Mouse (Mus musculus): Measurements from ENCODE around the gene Mgat4e.

Gene Mgat4e

GRCm38 (mm10) chr1:134549632-134550132 is at the start of gene Mgat4e:
TSS of gene Mgat4e (minus strand) at chr1:134549682.
- in situ Hi-C loops (cut with MboI; ENCODE audit: low sequenced_read_pairs) = no loop called here

GRCm38 (mm10) chr1:134597339-134598054 is 48.0 kb upstream of the Mgat4e start:
- in situ Hi-C loops (cut with MboI; ENCODE audit: low sequenced_read_pairs) = no loop called here

- in situ Hi-C loops (cut with MboI; ENCODE audit: low sequenced_read_pairs) = no loop called here
Measured at GRCm38 (mm10) chr1:134591773-134592172, 42.3 kb upstream of the Mgat4e start.

- in situ Hi-C loops (cut with MboI; ENCODE audit: low sequenced_read_pairs) = no loop called here
Measured at GRCm38 (mm10) chr1:134589676-134590075, 40.2 kb upstream of the Mgat4e start.

GRCm38 (mm10) chr1:134583560-134583959 is 34.1 kb upstream of the Mgat4e start:
- in situ Hi-C loops (cut with MboI; ENCODE audit: low sequenced_read_pairs) = no loop called here

GRCm38 (mm10) chr1:134580796-134581195 is 31.3 kb upstream of the Mgat4e start:
- in situ Hi-C loops (cut with MboI; ENCODE audit: low sequenced_read_pairs) = no loop called here

GRCm38 (mm10) chr1:134577384-134578120 is 28.1 kb upstream of the Mgat4e start:
- in situ Hi-C loops (cut with MboI; ENCODE audit: low sequenced_read_pairs) = no loop called here

GRCm38 (mm10) chr1:134573932-134574315 is 24.4 kb upstream of the Mgat4e start:
- in situ Hi-C loops (cut with MboI; ENCODE audit: low sequenced_read_pairs) = no loop called here

GRCm38 (mm10) chr1:134573300-134573931 is 23.9 kb upstream of the Mgat4e start:
- in situ Hi-C loops (cut with MboI; ENCODE audit: low sequenced_read_pairs) = no loop called here

- in situ Hi-C loops (cut with MboI; ENCODE audit: low sequenced_read_pairs) = no loop called here
Measured at GRCm38 (mm10) chr1:134570631-134571030, 21.1 kb upstream of the Mgat4e start.

GRCm38 (mm10) chr1:134570171-134570570 is 20.7 kb upstream of the Mgat4e start:
- in situ Hi-C loops (cut with MboI; ENCODE audit: low sequenced_read_pairs) = no loop called here

- in situ Hi-C loops (cut with MboI; ENCODE audit: low sequenced_read_pairs) = no loop called here
Measured at GRCm38 (mm10) chr1:134567511-134567910, 18.0 kb upstream of the Mgat4e start.

GRCm38 (mm10) chr1:134563726-134564125 is 14.2 kb upstream of the Mgat4e start:
- in situ Hi-C loops (cut with MboI; ENCODE audit: low sequenced_read_pairs) = no loop called here

GRCm38 (mm10) chr1:134562457-134562856 is 13.0 kb upstream of the Mgat4e start:
- in situ Hi-C loops (cut with MboI; ENCODE audit: low sequenced_read_pairs) = no loop called here

- in situ Hi-C loops (cut with MboI; ENCODE audit: low sequenced_read_pairs) = no loop called here
Measured at GRCm38 (mm10) chr1:134561770-134562143, 12.3 kb upstream of the Mgat4e start.

- in situ Hi-C loops (cut with MboI; ENCODE audit: low sequenced_read_pairs) = no loop called here
Measured at GRCm38 (mm10) chr1:134560801-134561769, 11.6 kb upstream of the Mgat4e start.

- in situ Hi-C loops (cut with MboI; ENCODE audit: low sequenced_read_pairs) = no loop called here
Measured at GRCm38 (mm10) chr1:134560396-134560795, 10.9 kb upstream of the Mgat4e start.

GRCm38 (mm10) chr1:134559976-134560375 is 10.5 kb upstream of the Mgat4e start, which contains the start of gene Kdm5b:
TSS of gene Kdm5b (plus strand) at chr1:134560171.
- in situ Hi-C loops (cut with MboI; ENCODE audit: low sequenced_read_pairs) = no loop called here

- in situ Hi-C loops (cut with MboI; ENCODE audit: low sequenced_read_pairs) = no loop called here
Measured at GRCm38 (mm10) chr1:134559226-134559625, 9.7 kb upstream of the Mgat4e start.

GRCm38 (mm10) chr1:134558511-134558910 is 9.0 kb upstream of the Mgat4e start:
- in situ Hi-C loops (cut with MboI; ENCODE audit: low sequenced_read_pairs) = no loop called here
